Mouse (Mus musculus) MEL (cell line): ENCODE results near the gene Ptprf.

Source experiments
- CTCF ChIP-seq, 3 experiments: IDR thresholded peaks in 2 of 3; conservative IDR thresholded peaks in 1 of 3; 2 replicates each; pipeline ENCODE4 v1.5.1; 2011 to 2012; ENCODE audit warnings: low read length in 3 of 3, low read depth in 2 of 3, mild to moderate bottlenecking in 2 of 3, improper control_type of control experiment in 1 of 3, inconsistent platforms in 1 of 3, mixed read lengths in 1 of 3, moderate library complexity in 1 of 3; ENCODE audit not compliant: control insufficient read depth in 1 of 3, insufficient read depth in 1 of 3, poor library complexity in 1 of 3, severe bottlenecking in 1 of 3
- EP300 ChIP-seq, 2 experiments: IDR thresholded peaks; 2 replicates each; pipeline ENCODE4 v1.6.1; 2011; ENCODE audit warnings: improper control_type of control experiment in 2 of 2, low read length in 2 of 2, low read depth in 1 of 2, mild to moderate bottlenecking in 1 of 2
- MAZ ChIP-seq: IDR thresholded peaks from 2 replicates; pipeline ENCODE4 v1.6.1; 2012; ENCODE audit warnings: low read depth, mild to moderate bottlenecking, inconsistent platforms, low read length, improper control_type of control experiment
- NRF1 ChIP-seq: IDR thresholded peaks from 2 replicates; pipeline ENCODE4 v1.6.1; 2014; ENCODE audit warnings: low read depth, mild to moderate bottlenecking, inconsistent platforms, low read length, improper control_type of control experiment, moderate library complexity; ENCODE audit not compliant: poor library complexity, insufficient read depth, severe bottlenecking
- USF2 ChIP-seq, 2 experiments: IDR thresholded peaks; 2 replicates each; pipeline ENCODE4 v1.6.1; 2011 to 2012; ENCODE audit warnings: improper control_type of control experiment in 2 of 2, low read length in 2 of 2, borderline replicate concordance in 1 of 2, inconsistent platforms in 1 of 2, low read depth in 1 of 2, mild to moderate bottlenecking in 1 of 2; ENCODE audit not compliant: insufficient read depth in 1 of 2

- TF ChIP-seq CTCF (IDR thresholded peaks at IDR 0.05 in 2 of 3, conservative IDR thresholded peaks at IDR 0.05 in 1 of 3; ENCODE audit: control insufficient read depth in 1 of 3, insufficient read depth in 1 of 3, low read depth in 2 of 3, low read length in 3 of 3, poor library complexity in 1 of 3, severe bottlenecking in 1 of 3): no peak
- TF ChIP-seq EP300 (IDR thresholded peaks at IDR 0.05; ENCODE audit: low read depth in 1 of 2, low read length in 2 of 2): no peak
- no peak for TF ChIP-seq MAZ
- TF ChIP-seq USF2 (IDR thresholded peaks at IDR 0.05; ENCODE audit: borderline replicate concordance in 1 of 2, insufficient read depth in 1 of 2, low read depth in 1 of 2, low read length in 2 of 2): no peak
- TF ChIP-seq NRF1: no peak
Observed at GRCm38 (mm10) chr4:118196185-118196584, 95.0 kb downstream of the Ptprf start.
